Mouse (Mus musculus): ENCODE results near the gene Rap1gap2.

GRCm38 (mm10) chr11:74625333-74625732 lies 14.6 kb upstream of the Rap1gap2 start:
- TF ChIP-seq CTCF (IDR thresholded peaks at IDR 0.05; ENCODE audit: low read depth) (no peak), EP300 (IDR thresholded peaks at IDR 0.05; ENCODE audit: low read depth) (no peak)

Data from liver, postnatal 0 days (tissue).